In the genomic region with DNA sequence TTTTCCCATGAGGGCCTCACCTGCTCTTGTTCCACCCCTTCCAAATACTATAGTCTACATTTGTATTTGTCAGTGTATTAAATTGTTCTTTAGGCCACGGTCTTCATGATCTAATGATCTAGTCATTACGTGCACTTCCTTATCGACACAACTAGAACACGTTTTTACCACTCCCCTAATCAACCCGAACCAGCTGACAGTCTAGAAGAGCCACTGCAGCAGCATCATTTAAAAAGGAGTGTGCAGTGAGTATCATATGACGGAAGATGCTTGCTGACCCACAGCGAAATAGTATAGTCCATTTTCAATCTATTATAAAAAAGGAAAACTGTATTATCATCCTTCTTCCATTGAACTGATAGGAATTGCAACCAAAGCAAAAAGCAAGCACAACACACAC, we compare ENCODE assay signal across 29 mouse cellular contexts.
"Had no signal": no experiment of that assay in that cellular context is flagged by ENCODE, and none has a peak within 500 bp of the region (broad histone marks: within the 10 kb centered on the region; RNA-seq: fewer than 3 reads in every experiment).

No protein-coding gene starts in this region.

- H3K4me2 ChIP-seq: embryonic facial prominence, embryonic 12.5 days; embryonic facial prominence, embryonic 13.5 days; embryonic facial prominence, embryonic 15.5 days; forebrain, embryonic 12.5 days; forebrain, embryonic 13.5 days; forebrain, embryonic 15.5 days had no signal

- H3K36me3 ChIP-seq: embryonic facial prominence, embryonic 10.5 days; embryonic facial prominence, embryonic 12.5 days; embryonic facial prominence, embryonic 13.5 days; embryonic facial prominence, embryonic 15.5 days; forebrain, embryonic 10.5 days; forebrain, embryonic 12.5 days; forebrain, embryonic 15.5 days had no signal

- H3K4me3 ChIP-seq: embryonic facial prominence, embryonic 10.5 days; embryonic facial prominence, embryonic 12.5 days; embryonic facial prominence, embryonic 13.5 days; embryonic facial prominence, embryonic 15.5 days; erythroblast, embryonic 14.5 days; forebrain, embryonic 10.5 days; forebrain, embryonic 12.5 days; forebrain, embryonic 13.5 days; forebrain, embryonic 15.5 days; gastrocnemius, adult 2 months; heart, adult 2 months had no signal

- H3K9me3 ChIP-seq: embryonic facial prominence, embryonic 10.5 days; embryonic facial prominence, embryonic 12.5 days; embryonic facial prominence, embryonic 13.5 days; embryonic facial prominence, embryonic 15.5 days; forebrain, embryonic 10.5 days; forebrain, embryonic 12.5 days; forebrain, embryonic 13.5 days; forebrain, embryonic 15.5 days had no signal

- H3K27me3 ChIP-seq: embryonic facial prominence, embryonic 12.5 days; embryonic facial prominence, embryonic 13.5 days; embryonic facial prominence, embryonic 15.5 days; forebrain, embryonic 12.5 days; forebrain, embryonic 13.5 days; forebrain, embryonic 15.5 days had no signal

- H3K9ac ChIP-seq: embryonic facial prominence, embryonic 12.5 days; embryonic facial prominence, embryonic 13.5 days; embryonic facial prominence, embryonic 15.5 days; forebrain, embryonic 12.5 days; forebrain, embryonic 13.5 days; forebrain, embryonic 15.5 days; forebrain, postnatal 0 days had no signal

- H3K27ac ChIP-seq: embryonic facial prominence, embryonic 10.5 days; embryonic facial prominence, embryonic 12.5 days; embryonic facial prominence, embryonic 13.5 days; embryonic facial prominence, embryonic 15.5 days; forebrain, embryonic 10.5 days; forebrain, embryonic 12.5 days; forebrain, embryonic 13.5 days; forebrain, embryonic 15.5 days; gastrocnemius, adult 2 months; heart, adult 2 months had no signal

- ATAC-seq: forebrain, embryonic 13.5 days; forebrain, embryonic 14.5 days; forebrain, embryonic 15.5 days; forebrain, embryonic 16.5 days; forebrain, postnatal 0 days had no signal

- H3K4me1 ChIP-seq: embryonic facial prominence, embryonic 10.5 days; embryonic facial prominence, embryonic 12.5 days; embryonic facial prominence, embryonic 13.5 days; embryonic facial prominence, embryonic 15.5 days; forebrain, embryonic 10.5 days; forebrain, embryonic 12.5 days; forebrain, embryonic 13.5 days; forebrain, embryonic 15.5 days had no signal

- DNase-seq: cerebellum, adult 2 months; cerebellum, adult 8-10 months; cerebellum, adult 9-10 months; cerebellum, adult 9-11 months; cerebellum, postnatal 10 days; cerebellum, postnatal 14 days; cerebellum, postnatal 25 days; cerebellum, postnatal 36 days; embryo, embryonic 11 days; forebrain, postnatal 0 days; gastrocnemius, adult 2 months; gastrocnemius, postnatal 10 days; gastrocnemius, postnatal 14 days; gastrocnemius, postnatal 25 days; gastrocnemius, postnatal 36 days; heart, adult 11 months; heart, adult 18-20 months; heart, adult 2 months had no signal
